Mouse (Mus musculus) Muller cell, postnatal 12 days (primary cell): ENCODE results near the gene Rtl6.

Experiments used
- DNase-seq: peaks from one replicate; pipeline ENCODE4 v3.0.0-alpha.2; 2015; ENCODE audit errors: inconsistent ontology term

Rtl6 gene

DNA sequence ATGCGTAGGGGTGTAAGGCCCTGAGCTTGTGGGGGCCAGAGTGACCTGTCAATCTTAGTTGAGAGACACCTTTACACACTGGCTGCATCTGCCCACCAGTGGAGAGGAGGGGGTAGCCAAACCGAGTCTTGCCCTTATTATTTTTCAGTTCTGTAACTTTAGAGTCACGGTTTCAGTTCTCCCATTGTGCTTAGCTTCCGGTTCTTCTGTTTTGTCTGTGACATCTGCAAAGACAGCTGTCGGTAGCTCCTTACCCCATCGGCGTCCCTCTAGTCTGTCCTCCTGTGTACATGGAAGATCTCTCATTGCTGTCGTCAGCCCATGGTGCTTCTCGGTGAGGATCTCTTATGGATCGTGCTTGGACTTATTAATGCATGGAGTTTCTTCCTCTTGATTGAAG is 20.5 kb downstream of the Rtl6 start:
- no peak for DNase-seq

DNA sequence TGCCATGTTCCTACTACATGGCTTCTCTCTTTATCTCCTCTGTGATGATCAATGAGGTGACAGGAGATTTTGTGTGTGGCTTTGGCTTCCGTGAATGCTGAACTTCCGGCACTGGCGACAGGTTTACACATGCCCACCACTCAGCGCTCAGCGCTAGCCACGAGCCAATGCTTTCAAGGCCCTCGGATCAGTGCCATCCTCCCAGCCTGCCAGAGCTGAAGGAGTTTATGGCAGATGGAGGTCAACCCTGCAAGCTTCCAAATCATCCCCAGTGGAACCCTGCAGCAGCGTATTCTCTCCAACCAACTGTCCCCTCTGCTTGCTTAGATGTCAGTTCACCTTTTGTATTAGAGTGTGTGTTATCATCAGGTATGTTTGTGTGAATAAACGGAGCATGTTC is 21.0 kb downstream of the Rtl6 start:
- DNase-seq: no peak

DNA sequence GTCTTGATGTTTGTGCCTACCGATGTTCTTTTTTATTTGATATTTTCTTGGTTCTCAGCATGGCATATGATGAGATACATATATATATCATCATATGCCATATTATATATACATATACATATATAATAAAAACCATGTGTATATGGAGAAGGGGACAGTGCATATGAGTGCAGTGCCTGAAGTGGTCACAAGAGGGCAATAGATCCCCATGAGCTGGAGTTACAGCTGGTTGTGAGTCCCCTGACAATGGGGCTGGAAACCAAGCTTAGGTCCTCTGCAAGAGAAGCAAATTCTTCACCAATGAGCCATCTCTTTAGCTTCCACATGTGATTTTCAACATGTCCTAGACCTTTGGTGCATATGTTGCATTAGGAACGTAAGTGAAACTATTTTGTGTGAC is 21.7 kb downstream of the Rtl6 start:
- DNase-seq: no peak

DNA sequence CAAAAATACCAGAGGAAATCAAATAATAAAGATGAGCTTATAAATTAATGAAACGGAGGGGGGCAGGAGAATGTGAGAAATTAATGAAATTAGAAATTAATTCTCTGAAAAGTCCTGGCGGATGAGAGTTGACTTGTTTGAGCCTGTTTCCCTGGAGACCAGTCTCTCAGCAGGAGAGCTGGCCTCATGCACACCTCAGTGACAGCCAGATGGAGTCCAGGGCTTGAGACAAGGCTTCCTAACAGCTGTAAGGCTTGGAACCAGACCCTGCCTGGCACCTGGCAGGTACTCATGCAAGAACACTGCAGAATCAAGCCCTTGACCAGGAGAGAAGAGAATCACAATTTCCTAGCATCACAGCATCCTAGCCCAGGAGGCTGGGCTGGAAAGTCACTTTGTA is 25.4 kb downstream of the Rtl6 start:
- peak; percentile 69 for DNase-seq

DNA sequence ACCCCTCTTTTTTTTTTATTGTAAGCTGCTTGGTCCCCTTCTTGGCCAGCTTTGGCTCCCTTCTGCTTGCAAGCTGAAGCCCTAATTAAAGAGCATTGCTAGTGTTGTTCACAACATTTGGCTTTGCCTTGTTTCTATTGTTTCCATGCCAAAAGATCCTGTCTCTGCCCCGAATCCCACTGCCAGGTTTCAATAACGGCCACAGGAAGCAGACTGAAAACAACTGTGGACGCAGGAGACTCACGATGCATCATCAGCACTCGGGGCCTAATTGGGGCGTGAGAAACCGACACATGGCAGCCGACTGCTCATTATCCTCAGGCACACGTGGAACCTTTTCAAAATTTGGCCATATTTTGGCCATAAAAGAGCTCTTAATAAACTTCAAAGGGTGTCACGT is 26.1 kb downstream of the Rtl6 start:
- peak; percentile 94 for DNase-seq

DNA sequence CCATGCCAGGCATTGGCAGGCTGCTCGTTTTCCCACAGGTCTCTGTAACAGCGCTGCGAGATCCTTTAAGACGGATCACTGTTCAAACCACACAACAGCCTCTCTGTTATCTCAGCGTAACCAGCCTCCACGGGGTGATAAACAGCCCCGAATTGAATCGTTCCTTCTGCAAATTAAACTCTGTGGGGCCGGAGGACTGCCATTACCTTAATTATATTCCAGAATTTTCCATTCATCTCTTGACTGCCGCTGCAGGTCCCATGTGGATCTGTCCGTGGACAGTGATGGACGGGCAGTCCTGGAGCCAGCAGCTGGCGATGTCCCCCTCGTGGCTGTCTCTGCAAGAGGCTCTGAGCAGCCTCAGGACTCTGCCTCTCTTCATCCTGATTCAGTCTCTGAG is 30.7 kb downstream of the Rtl6 start:
- DNase-seq: no peak

DNA sequence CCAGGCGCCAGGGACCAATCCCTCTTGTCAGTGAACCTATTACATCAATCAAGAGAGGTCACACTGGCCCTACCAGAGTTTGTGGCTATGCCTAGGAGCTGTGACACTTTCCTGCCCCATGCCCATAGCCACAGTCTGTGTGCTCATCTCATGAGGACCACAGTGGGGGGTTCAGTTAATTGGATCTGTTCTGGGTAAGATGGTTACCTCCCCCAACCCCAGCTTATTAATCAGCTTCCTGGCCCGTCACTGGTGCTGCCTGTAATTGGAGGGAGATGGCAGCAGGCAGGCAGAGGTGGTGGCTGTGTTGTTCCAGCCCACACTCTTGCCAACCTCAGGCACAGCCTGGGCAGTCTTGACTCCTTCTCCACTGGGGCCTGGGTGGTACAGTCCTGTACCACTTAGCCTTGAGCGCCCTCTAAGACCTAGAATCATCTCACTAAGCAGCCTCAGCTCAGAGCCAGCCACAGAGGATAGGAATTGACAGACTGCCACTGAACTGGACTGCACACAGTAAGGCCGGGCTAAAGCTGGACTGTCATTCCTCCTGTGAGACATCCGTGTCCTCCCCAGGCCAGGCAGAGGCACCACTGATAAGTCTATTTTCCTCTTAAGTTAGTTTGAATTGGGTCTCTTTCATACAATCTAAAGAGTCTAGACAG is 32.3 kb downstream of the Rtl6 start:
- DNase-seq: peak; percentile 47

DNA sequence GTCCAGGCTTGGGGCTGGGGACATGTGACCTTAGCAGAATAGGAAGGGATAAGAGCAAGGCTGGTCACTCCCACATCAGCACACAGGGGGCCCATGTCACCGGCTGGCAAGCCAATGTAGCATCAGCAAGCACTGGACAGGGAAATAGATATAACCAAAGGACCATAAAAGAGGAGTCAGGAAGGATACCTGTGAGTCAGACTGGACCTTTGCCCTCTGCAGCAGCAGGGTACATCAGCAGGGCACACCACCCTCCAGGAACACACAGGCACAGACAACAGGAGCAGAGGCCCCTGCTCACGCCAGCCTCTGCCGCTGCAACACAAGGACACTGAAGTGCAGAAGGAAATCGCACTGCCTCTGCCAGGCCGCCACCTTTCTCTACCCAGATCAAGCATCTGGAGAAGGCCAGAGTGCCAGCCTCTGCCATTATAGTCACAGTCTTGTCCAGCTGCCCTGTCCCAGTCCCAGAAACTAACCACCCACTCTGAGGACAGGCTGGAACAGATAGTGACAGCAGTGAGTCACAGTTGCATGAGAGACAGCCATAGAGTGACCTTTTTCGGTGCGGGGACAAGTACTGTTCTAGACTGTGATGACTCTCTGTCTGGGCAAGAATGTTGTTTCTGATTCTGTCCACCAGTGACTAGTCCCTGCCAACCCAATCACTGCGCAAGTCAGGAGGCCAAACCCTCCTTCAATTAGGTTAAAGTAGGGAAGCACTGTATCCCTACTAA is 34.5 kb downstream of the Rtl6 start:
- peak; percentile 45 for DNase-seq

DNA sequence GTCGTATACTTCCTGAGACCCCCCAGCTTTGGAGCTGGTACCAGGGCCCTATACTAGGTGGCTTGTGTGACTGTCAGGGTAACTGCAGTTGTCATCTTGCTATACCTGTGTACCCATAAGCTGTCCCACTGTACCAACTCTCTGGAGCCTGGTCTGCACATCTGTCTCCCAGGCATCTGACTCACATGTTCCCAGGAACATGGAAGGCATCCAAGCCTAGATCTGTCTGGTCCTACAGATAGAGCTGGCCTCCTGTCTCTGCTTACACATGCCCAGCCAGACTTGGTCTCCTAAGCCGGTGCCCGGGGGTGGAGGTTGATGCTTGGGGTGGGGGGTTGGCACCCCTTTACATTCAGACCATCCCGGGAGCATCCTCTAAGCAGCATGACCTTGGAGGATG is 36.1 kb downstream of the Rtl6 start:
- no peak for DNase-seq

DNA sequence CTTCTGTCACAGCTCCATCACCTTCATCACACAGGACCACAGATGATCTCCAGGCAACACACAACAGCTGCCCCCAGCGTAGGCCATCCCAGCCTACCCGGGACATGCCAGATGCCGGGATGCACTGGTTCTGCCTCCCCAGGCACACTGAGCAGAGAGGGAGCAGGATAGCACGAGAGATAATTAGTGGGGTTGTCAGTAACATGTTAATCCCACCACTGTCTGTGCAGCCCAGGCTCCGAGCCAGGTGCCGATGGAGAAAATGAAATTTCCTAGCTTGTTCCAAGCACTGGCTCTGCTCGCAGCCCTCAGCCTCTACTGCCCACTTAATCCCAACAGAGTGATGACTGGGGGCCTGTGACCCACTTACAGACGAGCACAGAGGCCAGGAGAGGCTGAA is 39.1 kb downstream of the Rtl6 start:
- DNase-seq: no peak

DNA sequence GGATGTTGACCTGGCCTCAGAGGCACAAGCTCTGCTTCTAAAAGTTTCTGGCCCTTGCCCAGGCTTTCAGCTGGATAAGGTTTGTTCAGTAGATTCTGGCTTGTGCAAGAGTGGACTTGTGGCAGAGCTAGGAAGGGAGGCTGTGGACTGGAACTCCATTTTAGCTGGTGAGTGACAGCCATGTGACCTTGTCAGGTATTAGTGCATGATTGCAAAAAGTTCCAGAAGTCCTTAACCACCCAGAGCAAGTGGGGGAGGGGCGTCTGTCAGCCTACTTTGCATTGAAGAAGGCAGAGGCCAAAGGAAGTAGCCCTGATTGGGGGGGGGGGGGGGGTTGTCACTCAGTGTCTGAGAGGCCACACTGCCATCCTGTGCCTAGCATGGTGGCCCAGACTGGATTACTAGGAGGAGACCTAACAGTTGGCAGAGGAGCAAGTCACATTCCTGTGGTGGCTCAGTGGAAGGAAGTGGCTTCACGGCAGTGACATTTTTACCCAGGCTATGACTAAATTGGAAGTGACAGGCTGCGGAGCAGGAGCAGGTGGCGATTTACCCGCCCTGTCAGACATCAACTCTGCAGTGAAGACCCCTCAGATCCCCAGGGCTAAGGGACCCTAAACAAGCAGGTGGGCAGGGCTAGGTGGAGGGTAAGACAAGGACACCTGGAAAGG is 44.9 kb downstream of the Rtl6 start:
- DNase-seq: peak; percentile 66

DNA sequence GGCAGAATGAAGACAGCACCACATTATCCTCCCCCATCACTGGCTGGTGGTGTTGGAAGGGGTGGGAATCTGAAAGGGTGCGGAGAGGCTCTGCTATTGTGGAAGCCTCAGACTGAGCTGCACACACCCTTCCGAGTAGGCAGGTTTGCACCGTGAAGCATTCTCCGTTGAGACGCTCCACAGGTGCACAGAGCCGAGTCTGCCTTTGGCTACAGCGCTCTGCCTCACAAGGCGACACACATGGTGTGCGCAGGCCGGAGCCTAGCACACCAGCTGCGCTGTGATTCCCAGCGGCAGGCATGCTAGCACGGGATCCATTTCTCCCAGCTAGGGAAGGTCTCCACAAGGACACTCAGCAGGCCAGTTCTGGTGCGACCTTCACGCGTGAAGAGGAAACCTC is 47.6 kb downstream of the Rtl6 start:
- DNase-seq: no peak

DNA sequence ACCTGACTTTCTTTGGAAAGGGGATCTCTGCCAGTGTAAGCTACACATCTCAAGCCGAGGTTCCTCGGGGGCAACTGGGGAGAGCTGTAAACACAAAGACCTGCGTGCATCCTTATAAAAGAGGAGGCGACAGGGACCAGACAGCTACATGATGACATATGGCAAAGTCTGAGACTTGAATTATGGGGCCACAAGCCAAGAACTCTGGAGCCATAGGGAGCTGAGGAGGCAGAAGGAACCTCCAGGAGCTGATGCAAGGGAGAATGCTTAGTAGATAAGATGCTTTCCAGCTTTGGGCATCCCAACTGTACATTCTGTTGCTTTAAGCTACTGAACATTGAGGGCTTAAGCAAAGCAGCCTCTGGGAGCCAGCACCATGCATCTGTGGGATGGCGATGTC is 48.5 kb downstream of the Rtl6 start:
- no peak for DNase-seq

DNA sequence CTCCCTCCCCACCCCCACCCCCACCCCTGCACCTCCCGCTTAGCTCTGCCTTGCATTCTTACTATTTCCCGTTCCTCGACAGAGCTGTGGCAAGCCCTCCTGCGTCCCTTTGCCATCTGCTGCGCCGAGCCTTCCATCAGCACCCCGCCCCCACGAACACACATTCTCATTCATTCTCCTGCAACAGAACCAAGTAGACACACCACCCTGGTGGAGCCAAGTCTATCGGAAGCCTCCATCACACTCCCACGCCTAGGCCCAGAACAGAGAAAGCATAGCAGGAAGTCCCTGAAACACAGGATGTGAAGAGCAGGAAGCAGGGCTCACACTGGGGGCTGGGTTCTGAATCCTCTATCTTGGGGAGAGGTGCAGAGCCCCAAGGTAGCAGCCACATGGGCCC is 51.6 kb downstream of the Rtl6 start:
- DNase-seq: no peak

DNA sequence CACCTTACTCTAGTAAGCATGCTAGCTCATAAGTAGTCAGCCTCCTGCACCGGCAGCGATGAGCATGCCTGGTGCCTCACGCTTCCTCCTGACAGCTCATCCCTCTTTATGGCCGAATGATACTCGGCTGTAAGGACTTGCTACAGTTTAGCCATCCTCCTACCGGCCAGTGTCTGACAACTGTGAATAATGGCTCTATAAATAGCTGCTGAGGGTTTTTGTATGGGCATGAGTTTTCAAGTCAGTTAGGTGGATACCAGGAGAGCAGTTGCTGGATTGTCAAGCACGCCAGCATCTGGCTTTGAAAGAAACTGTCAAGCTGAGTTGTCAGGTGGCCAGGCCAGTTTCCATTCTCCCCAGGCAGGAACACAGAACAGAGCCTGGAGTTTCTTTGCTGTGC is 52.7 kb downstream of the Rtl6 start:
- DNase-seq: no peak
